Mouse (Mus musculus) layer of hippocampus, adult 2 months (tissue): ENCODE results near the gene Myef2. TPM values are rescaled to one million over a fixed set of nuclear protein-coding genes. Genes with fewer than 3 reads are reported as not detected.

Experiments used
- DNase-seq, 2 experiments: peaks; one replicate each; pipeline ENCODE4 v3.0.0; 2022; ENCODE audit warnings: low spot score in 2 of 2
- H3K27ac ChIP-seq: fragments of 200-600 bp; 2 replicates; pipeline ENCODE4 v1.8.1; 2022
- H3K4me3 ChIP-seq: fragments of 200-600 bp; 2 replicates; pipeline ENCODE4 v1.8.1; 2022; ENCODE audit warnings: mild to moderate bottlenecking
- CTCF ChIP-seq: fragments of 200-600 bp; conservative IDR thresholded peaks from 2 replicates; pipeline ENCODE4 v1.8.1; 2022; ENCODE audit warnings: antibody characterized with exemption, mild to moderate bottlenecking, moderate library complexity
- long read RNA-seq, 2 experiments: library from polyadenylated mRNA; stranded (forward); transcript quantifications; one replicate each; pipeline ENCODE4 v2.0.0; 2021; ENCODE audit warnings: borderline mapping rate in 2 of 2
- total RNA-seq, 2 experiments: library from RNA; stranded (reverse); gene quantifications; 2 replicates each; pipeline ENCODE4 v1.2.3; 2021

Myef2 gene
- total RNA-seq, result 100 to 1,000 TPM; 105 to 108 TPM
- long read RNA-seq, experiment 1, partial matches to known transcripts, result 5 of 34 reads
- long read RNA-seq, experiment 1, other reads (novel, unspliced or antisense), result 29 of 34 reads
- long read RNA-seq, experiment 2, partial matches to known transcripts, result 5 of 67 reads
- long read RNA-seq, experiment 2, other reads (novel, unspliced or antisense), result 62 of 67 reads

DNA sequence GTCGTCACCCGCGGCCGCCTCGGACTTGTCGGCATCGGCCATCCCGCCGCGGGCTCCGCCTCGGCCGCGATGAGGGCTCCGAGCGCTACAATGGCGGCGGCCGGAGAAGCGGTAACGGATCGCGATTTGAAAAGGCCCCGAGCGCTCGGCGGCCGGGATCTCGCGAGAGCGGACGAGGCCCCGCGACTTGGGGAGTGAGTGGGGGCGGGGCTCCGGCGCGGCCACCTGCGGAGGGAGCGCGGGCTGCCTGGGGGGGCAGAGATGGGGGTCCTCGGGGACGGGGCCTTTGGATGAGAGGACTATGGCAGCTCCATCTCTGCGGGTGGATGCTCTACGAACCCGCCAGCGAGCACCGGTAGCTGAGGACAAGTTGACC is at the start of gene Myef2:
Gene Myef2, minus strand, starts transcription at position 185 of the 376 bp plus-strand sequence.
- TF ChIP-seq CTCF, result no peak
- peak; percentile 54 to 82 for DNase-seq
- Histone ChIP-seq H3K27ac (peak within 1 kb of the TSS; percentile 96), H3K4me3 (peak within 1 kb of the TSS; percentile 70)

DNA sequence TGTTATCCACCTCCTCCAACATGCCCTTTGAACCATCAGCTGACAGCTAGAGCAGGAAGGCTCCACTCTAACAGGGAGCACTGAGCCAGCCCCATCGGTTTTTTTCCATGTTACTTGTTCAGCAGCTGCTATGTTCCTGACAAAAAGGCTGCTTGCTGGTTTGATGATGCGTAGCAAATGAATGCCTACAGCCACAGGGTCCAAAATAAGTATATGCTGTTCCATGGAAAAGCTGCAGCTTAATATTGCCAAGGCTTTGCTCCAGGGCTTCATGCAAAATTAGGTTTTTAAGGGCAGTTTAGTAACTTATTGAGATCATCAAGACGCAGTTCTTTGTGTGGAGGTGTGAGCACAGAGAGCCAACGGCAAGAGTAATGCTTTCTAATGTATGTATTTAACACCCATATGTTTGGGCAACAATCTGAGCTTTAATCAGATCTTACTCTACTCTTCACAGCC is 38.6 kb upstream of the Myef2 start:
- no peak overlapping the region for H3K27ac ChIP-seq
- TF ChIP-seq CTCF, result no peak
- H3K4me3 ChIP-seq, result no peak overlapping the region

DNA sequence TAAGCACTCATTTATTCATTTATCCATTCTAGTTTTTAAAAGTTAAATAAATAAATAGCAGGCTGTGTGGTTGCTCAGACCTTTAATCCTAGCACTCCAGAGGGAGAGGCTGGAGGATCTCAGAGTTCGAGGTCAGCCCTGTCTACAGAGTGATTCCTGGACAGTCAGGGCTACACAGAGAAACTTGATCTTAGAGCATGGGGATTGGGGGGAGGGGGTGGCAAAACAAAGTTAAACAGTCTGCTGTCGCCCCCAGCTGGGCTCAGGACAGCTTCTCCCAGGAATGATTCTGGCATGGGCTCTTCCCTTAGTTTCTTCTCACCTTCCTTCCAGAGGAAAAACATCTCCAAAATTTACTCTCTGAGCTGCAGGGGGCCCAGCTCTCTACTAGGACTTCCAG is 32.0 kb upstream of the Myef2 start:
- DNase-seq, result no peak
- no peak overlapping the region for H3K27ac ChIP-seq
- H3K4me3 ChIP-seq, result no peak overlapping the region
- peak; percentile 44 for TF ChIP-seq CTCF

More for the DNA sequence above, 38.6 kb upstream of the Myef2 start:
- no peak for DNase-seq

DNA sequence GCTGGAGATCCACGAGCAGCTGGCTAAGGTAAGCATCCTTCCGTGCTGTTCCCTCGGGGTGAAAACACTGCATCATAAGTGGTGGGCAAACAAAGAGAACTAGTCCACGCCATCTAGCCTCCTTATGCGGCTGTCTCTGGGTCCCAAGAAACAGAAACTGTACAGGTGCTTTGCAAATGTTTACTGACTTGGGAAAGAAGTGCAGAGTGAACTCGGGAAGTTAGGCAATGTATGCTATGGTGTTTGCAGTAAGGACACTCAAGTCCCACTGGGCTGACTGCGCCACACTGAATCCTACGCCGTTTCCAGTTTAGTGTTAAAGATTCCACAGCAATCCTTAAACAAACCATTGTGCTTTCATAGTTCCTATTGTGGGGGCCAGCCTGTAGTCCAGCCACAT is 30.8 kb upstream of the Myef2 start:
- Histone ChIP-seq H3K4me3 (no peak overlapping the region), H3K27ac (no peak overlapping the region)
- no peak for TF ChIP-seq CTCF
- no peak for DNase-seq

DNA sequence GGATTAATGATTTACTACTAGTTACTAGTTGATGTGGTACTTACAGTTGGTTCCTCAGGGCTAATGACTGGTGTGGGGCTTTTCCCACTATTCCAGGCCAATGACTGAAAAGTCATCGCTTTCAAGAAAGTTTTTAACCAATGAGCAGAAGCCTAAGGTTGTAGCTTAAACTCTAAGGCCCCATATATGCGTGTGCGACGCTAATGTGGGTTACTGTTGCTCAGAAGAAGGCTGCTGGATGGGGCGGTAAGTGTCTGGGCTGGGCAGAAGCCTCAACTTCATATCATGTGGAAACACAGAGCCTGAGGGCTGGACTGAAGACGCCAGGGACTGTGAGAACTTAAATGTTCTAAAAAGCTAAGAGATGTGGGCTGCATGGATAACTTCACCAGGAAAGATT is 28.9 kb upstream of the Myef2 start, which contains the start of gene Slc12a1:
Gene Slc12a1, plus strand, starts transcription at position 118 of the 400 bp plus-strand sequence.
- TF ChIP-seq CTCF, result no peak
- Histone ChIP-seq H3K4me3 (no peak within 1 kb of the TSS), H3K27ac (no peak within 1 kb of the TSS)
- DNase-seq, result no peak

DNA sequence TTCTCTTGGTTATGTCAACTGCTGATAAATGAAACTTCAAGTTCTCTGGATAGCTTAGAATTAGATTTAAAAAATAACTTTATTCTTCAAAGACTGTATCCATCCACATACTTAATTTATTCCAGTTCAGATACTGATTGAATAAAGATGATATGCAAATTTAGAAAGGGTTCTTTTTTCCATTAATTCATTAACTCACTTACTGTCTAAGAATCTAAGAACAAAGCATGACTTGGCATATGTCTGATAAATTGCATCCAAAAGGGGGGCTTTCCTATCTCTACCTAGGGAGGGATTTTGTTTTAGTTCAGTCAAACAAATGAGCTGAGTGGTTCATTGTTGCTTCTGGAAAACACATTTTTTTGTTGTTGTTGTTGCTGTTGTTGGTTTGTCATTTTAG is 18.9 kb upstream of the Myef2 start:
- no peak for TF ChIP-seq CTCF
- Histone ChIP-seq H3K4me3 (no peak overlapping the region), H3K27ac (no peak overlapping the region)
- DNase-seq, result no peak

DNA sequence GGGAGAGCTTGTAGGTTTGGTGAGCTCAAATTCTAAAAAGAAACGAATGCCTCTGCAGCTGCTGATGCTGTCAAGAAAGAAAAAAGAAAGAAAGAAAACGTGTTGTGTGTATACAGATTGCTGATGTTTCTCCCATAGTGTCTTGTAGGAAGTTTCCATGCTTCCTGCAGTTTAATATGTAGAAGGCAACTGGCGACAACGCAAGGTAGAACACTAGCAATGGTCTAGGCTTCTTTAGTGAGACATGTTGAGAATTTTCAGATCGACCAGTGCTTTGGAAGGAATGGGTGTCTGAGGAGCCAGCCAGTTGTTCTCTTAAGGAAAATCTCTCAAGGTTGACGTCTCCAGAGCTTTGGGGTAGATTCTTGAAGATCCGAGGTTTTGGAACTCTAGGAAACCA is 13.4 kb upstream of the Myef2 start:
- peak overlapping the region; percentile 90 for H3K27ac ChIP-seq
- no peak for TF ChIP-seq CTCF
- no peak for DNase-seq
- H3K4me3 ChIP-seq, result peak overlapping the region; percentile 65

DNA sequence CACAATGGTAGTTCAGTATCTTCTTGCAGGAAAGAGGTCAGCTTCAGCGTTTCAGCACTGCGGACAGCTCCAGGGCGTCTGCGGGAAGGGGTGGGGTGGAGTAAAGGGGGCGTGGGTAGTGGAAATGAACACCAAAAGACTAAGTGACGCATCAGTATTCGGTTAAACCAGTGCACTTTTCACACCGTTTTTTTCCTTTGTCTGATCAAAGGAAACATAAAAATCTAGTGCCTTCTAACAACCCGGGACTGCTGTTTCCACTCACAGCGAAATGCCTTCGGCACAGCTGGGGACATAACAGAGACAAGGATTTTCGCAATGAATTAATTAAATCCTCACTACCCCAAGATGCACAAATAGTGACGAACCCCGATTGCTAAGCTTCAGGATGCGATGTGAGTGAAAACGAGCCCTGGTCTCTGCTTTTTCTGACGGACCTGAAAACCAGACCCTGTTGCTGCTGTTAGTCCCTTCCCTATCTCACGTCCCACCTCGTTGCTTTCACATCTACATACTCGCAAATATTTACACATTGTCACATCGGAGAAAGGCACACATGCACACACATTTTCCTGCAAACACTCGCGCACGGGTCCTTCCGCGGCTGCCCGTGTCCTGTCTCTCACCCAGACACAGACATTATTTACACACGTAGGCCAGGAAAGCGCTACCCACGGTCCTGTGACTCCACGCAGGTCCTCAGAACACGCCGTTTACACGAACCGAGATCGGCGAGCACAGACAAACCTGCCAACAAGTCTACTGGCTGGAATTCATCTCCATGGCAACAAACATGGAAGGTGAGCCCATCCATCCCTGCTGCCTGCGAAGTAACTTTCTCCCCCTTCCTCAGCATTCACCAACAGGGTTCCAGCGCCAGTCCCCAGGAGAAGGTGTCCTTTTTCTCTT is 12.7 kb upstream of the Myef2 start, which contains the start of gene Ctxn2:
Gene Ctxn2, plus strand, starts transcription at position 790 of the 909 bp plus-strand sequence.
- Histone ChIP-seq H3K27ac (peak within 1 kb of the TSS; percentile 90), H3K4me3 (peak within 1 kb of the TSS; percentile 65)
- peak; percentile 49 to 52 for DNase-seq
- no peak for TF ChIP-seq CTCF

DNA sequence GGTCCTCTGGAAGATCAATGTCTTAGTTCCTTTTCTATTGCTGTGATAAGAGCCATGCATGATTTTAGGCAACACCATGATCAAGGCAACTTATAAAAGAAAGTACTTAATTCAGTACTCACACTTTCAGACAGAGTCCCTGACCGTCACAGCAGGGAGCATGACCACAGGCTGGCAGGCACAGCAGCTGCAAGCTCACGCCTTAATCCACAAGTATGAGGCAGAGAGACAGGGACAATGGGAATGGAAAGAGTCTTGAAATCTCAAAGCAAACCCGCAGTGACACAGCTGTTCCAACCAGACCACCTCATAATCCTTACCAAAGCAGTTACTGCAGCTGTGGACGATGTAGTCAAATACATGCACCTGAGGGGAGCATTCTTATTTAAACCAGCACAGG is 10.7 kb upstream of the Myef2 start:
- Histone ChIP-seq H3K4me3 (no peak overlapping the region), H3K27ac (no peak overlapping the region)
- no peak for DNase-seq
- no peak for TF ChIP-seq CTCF

DNA sequence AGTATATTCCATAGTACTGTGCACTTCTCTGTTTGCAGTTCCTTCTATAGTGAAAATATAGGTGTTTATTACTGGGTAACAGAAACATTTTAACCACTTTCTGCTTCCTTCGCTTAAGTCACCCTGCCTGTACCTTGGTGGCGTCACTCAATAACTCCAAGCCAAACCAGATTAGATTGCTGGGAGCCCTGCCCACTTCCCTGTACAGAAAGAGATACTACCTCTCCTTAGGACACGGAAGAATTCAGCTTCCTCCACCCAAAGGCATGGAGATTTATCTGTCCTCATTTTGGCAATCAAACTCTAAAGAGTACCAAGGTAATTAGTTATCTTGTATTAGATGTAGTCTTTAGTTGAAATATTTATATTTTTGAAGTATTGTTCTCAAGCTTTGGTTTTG is 3.3 kb upstream of the Myef2 start:
- no peak for TF ChIP-seq CTCF
- Histone ChIP-seq H3K27ac (no peak overlapping the region), H3K4me3 (no peak overlapping the region)
- DNase-seq, result no peak

DNA sequence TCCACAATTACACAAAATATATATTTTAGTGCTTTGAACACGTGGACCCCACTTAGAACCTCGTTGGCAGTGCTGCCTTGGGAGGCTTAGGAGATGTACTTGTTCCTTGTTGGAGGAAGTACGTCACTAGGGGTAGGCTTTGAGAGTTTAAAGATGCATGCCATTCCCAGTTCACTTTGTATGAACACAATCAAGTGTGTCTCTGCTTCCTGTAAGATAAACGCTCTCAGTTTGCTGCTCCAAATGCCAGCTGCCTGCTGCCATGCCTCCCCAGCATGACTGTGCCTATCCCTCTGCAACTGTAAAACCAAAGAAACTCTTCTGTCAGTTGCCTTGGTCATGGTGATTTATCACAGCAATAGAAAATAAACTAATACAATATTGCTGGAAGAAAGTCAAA is 2.4 kb upstream of the Myef2 start:
- no peak for TF ChIP-seq CTCF
- Histone ChIP-seq H3K27ac (no peak overlapping the region), H3K4me3 (no peak overlapping the region)
- no peak for DNase-seq

DNA sequence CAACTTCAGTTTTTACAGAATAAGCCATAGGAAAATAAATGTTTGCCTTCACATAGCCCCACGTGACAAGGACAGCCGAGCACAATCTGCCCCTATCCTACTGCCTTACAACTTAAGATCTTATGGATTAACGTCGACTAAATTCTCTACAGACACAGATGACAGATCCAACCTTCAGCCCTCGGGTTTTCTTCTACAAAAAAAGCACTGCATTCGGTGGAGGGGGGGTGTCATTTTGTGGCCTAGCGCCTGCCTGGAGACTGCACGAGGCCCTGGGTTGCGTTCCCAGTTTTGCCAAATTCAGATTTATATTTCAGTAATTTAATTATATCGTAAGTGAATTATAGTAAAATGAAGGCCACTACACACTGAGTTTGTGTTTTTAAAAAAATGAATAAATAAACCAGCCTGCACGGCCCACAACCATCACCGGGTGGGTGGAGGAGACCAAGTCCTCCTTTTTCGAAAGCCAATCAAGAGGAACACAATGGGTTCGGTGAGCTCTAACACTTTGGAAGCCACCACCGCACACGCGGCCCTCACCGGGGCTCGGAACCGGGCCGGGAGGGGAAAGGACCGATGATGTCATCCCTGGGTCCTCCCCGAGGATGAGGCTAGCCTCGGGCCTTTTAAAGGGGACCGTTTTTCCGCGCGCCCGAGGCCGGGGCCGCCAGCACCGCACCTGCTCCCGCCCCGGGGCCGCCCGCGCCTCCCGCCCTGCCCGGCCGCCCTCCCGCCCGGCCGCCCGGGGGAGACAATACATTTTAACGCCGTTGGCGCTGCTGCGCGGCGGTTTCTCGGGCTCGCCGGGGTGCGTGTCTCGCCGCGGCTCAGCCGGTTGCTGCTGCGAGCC is 611 bp downstream of the Myef2 start:
- DNase-seq, result peak in 1 of 2 experiments; percentile 66
- peak overlapping the region; percentile 96 for H3K27ac ChIP-seq
- peak overlapping the region; percentile 70 for H3K4me3 ChIP-seq
- TF ChIP-seq CTCF, result no peak

DNA sequence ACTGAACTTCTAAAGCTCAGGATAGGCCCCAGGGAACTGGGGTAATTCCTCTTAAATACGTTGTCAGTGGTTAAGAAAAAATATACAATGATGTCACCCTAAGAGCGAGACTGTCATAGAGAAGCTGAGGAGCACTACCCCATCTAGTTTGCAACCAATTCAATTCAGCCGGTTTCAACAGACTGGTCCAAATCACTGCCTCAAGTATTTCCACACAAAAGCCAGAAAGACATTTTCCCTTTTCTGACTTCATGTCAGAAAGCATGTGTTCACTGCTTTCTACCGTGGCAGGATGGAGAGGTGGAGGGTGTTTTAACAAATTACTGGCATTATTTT is 1.2 kb downstream of the Myef2 start:
- Histone ChIP-seq H3K27ac (peak overlapping the region; percentile 96), H3K4me3 (peak overlapping the region; percentile 70)
- no peak for DNase-seq
- no peak for TF ChIP-seq CTCF
